Mouse (Mus musculus) adrenal gland, postnatal 14 days (tissue): ENCODE data around the gene Eml5. TPM values are rescaled to one million over a fixed set of nuclear protein-coding genes. Genes with fewer than 3 reads are reported as not detected.
A peak's percentile ranks its signal among the peaks of the same experiment; 100 is the strongest.

ENCODE experiments used
- DNase-seq: peaks from one replicate; pipeline ENCODE4 v3.0.0; 2021; ENCODE audit warnings: mixed read lengths
- long read RNA-seq, 2 experiments: library from polyadenylated mRNA; stranded (forward); transcript quantifications; one replicate each; pipeline ENCODE4 v2.0.0; 2021
- total RNA-seq: library from RNA; stranded (reverse); gene quantifications from 2 replicates; pipeline ENCODE4 v1.2.3, GENCODE M21; 2021

Eml5 gene
- total RNA-seq: 19.9 and 28.3 TPM in 2 replicates
- long read RNA-seq, experiment 1, partial matches to known transcripts: 1 of 5 reads
- long read RNA-seq, experiment 1, other reads (novel, unspliced or antisense): 3 of 5 reads
- long read RNA-seq, experiment 2, partial matches to known transcripts: 0 of 2 reads
- long read RNA-seq, experiment 2, other reads (novel, unspliced or antisense): 2 of 2 reads

DNA sequence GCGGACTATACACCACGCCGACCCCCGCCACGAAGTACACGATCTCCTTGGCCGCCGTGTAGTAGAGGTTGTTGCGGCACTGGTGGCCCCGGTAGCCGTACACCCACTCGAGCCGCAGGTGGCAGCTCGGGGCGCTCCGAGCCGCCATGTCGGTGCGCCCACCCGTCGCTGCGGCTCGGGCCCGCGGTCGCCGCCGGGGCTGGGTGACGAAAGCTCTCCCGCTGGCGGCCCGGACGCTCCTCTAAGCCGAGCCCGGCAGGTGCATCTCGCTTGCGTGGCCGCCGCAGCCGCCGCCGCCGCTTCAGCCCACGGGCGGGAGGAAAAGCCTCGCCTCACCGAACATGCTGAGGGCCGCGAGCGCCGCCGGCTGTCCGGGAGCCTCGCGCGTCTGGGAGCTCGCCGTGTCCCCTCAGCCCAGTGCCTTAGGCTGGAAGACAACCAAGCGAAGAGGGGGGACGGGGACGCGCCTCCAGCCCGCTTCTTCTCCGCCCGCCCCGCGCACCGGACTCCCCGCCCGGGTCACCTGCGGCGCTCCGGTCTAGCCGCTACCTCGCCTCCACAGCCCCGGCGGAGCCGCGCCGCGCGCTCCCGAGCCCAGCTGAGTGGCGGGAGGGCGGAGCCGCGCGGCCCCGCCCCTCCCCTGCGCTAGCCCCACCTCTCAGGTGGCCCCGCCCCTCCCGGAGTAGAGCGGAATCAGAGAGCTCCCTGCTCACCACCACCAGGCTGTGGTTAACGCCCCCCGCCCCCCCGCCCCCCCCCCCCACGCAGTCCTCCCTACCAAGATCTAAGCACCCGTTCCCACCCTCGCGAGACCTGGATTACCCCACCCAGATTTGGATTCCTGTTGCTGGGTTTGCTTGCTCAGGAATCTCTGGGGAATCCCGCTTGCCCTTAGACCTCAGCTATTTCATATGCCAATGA, at the start of gene Eml5:
Eml5 (minus strand) TSS at position 604 of the 921 bp plus-strand sequence.
- peak; percentile 93 for DNase-seq

DNA sequence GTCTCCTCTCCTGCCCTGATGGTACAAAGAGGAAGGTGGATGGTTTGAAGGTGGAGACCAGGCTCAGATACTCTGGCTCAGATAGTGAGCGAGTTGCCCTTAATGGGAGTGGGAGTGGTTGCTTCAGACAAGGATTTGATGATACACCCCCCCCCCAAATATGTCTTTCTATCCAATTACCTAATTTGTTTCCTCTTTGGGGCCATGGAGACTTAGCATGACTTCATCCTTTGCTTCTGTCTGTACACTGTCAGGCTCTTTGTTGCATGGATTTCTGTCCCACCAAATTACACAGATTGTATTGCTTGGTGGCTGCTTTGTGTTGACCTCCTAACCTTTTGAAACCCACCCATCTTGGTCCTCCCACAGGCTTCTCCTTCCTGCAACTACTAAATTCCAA, 31.6 kb upstream of the Eml5 start:
- no peak for DNase-seq

DNA sequence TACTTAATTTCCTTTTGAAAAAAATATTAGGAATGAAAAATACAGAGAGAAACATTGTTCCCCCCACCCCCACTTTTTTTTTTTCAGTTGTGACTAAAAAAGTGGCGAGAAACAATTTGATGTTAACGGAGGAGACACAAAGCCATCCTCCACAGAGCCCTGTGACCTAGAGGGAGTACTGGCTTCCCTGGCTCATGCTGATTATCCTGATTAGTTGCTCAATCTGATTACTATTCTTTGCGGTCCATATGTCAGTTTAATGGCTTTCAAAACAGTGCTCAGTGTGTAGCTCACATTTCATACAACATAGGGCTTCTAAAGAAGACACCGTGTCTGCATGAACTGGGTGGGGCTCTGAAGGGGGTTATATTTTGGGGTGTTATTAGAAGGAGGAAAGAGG, 31.2 kb upstream of the Eml5 start:
- DNase-seq: no peak

DNA sequence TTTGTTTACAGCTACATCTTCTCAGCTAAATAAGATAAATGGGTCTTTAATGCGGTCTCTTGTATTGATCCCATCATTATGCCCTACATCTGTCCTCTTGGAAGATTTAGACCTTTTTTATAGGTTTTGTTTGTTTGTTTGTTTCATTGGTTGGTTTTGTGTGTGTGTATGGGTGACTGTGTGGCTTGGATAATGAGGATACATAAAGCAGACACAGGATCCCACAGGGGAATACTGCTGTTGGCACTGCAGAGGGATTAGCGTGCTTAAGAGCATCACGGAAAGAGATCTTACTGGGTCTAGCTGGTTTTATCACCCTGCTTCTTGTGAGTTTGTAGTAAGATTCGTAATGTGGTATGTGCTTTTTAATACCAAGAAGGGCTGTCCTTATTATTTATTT, 29.9 kb upstream of the Eml5 start:
- DNase-seq: no peak

DNA sequence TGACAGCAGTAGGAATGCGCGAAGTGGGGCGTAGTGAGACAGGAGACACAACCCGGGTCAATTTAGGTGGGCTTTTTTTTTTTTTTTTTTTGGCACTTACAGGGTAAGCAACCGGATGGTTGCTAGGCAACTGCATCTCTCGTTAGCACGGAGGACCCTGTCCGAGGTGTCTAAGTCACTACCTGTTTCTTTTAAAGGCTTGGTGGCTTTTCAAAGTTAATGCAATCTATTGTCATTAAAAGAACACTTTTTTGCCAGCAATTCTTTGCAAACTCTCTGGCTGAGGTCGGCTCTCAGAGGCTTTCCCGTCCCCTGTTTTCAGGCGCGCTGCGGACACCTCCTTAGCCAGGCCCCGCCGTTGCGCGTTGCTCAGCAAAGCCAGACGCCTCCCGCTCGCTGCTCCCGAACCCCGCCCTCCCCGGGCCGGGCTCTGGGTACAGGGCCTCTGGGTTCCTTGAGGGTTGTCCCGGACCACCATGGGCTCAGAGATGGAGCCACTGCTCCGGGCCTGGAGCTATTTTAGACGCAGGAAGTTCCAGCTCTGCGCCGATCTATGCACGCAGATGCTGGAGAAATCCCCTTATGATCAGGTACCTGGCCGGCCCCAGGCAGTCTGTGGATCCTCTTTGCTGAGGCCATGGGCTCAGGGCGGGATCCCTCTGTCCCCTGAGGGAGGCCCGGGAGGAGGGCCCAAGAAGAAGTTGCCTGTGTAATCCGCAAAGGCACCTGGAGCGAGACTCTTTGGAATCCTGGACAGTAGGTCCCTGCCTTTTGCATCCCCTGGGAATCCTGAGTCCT, 19.1 kb upstream of the Eml5 start, which contains the start of gene Ttc8:
Ttc8 (plus strand) TSS at position 381 of the 798 bp plus-strand sequence.
- peak; percentile 90 for DNase-seq

DNA sequence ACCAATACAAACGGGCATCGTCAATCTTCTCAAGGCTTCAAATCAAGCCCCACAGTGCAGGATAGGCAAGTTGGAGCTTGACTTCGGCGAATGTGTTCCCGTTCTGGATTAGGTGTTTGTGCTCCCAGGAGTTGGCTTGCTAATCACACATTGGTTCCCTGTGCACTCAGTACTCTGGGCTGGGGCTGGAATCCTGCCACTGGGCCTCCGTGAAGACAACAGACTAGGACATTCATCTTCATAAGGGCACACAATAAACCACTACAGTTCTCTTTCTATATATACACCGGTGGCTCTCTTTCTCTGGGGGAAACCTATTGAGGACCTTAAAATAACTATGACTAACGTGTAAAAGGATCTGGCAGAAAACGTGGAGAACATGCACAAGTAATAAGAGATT, 8.8 kb upstream of the Eml5 start:
- no peak for DNase-seq

DNA sequence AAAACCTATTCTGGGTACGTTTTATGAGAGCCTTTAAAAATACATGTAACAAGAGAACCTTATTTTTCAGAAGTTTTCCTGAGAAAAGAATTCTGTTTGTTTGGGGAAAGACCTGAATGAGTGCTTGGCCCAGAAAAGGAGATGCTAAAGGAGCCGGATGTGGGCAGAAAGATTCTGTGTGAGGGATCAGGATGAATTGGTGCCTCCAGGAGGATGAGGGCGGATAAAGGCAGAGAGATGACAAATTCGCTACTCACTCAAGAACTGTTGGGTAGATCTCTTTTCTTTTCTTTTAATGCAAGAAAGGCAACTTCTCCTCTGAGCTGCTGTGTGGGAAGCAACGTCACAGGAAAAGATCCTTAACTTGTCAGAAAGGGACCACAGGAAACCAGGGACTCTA, 4.2 kb upstream of the Eml5 start:
- no peak for DNase-seq

- peak; percentile 32 for DNase-seq
Observed at GRCm38 (mm10) chr12:98900341-98900880, 873 bp downstream of the Eml5 start.

GRCm38 (mm10) chr12:98899676-98900075, 1.6 kb downstream of the Eml5 start:
- no peak for DNase-seq

DNA sequence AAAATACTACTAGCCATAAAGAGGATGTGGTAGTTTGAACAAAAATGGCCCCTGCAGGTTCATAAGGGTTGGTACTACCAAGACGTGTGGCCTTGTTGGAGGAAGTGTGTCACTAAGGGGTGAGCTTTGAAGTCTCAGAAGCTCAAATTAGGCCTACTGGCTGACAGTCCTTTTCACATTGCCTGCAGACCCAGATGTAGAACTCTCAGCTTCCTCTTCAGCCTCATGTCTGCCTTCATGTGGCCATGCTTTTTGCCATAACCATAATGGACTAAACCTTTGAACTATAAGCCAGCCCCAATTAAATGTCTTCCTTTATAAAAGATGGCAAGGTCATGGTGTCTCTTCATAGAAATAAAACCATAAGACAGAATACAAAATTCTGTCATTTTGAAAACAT, 4.5 kb downstream of the Eml5 start:
- DNase-seq: no peak

GRCm38 (mm10) chr12:98884515-98884914, 16.8 kb downstream of the Eml5 start:
- DNase-seq: no peak

DNA sequence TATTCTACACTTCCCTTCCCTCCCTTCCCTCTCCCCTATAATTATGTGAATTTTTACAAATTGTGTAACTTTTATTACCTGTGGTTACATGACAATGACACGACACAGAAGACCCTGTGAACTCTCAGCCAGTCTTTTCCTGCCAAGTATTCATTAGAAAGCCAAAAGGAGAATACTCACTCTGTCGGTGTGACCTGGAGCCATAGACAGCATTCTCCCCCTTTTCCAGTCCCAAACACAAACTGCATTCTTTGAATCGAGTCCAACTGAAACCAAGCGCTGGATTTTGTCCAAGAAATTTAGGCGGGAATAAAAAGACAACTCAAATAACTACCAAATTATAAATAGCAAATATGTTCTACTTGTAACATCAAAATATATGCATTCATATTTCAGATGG, 19.5 kb downstream of the Eml5 start:
- DNase-seq: peak; percentile 5

- DNase-seq: no peak
Observed at GRCm38 (mm10) chr12:98878693-98879092, 22.6 kb downstream of the Eml5 start.

GRCm38 (mm10) chr12:98875216-98875615, 26.1 kb downstream of the Eml5 start:
- no peak for DNase-seq

GRCm38 (mm10) chr12:98872836-98873235, 28.4 kb downstream of the Eml5 start:
- no peak for DNase-seq

DNA sequence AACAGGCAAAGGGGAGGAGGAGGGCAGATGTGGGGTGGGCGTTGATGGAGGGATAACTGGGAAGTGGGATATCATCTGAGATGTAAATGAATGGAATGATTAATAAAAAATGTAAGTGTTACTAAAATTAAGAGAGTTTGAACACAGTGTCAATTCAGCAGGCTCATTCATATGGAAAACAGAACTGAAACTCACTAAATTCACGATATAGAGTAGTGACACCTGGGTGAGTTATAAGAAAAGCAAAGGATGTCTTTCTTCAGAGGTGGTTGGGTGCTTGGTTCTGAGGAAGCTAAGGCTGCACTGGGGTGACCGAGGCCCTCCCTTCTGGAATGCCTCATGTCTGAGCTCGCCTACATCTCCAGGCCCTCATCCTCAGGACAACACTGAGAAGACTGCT, 37.8 kb downstream of the Eml5 start:
- DNase-seq: no peak

DNA sequence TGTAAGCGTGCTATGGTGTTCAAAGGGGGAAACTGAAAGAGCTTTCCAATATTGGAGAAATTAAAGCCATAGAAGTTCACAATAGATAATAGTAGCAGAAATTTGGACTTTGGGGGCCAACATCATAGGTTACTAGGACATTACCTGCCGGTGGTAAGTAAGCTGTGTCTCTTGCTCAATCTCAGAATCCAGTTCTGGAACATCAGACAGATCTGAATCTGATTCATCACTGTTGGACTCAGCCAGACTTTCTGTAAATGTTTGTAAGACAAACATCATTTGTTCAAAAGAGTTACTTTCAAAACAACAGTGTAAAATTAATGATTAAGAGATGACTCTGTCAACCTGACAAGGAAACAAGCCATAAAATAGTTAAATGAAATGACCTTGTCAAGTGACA, 41.0 kb downstream of the Eml5 start:
- no peak for DNase-seq

DNA sequence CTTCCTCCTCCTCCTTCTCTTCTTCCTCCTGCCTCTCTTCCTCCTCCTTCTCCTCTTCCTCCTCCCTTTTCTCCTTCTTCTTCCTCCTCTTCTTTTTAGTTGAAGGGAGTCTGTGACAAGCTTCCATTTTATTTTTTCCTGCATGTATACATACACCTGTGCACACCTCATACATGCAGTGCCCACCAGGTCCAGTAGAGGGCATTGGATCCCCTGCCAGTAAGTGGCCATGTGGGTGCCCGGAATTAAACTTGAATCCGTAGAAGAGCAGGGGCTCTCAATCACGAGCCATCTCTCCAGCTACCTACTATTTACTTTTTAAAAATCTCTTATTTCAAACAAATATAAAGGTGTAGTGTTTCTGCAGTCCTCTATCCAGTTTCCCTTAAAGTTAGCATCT, 50.5 kb downstream of the Eml5 start:
- DNase-seq: peak; percentile 24

GRCm38 (mm10) chr12:98844774-98845173, 56.5 kb downstream of the Eml5 start:
- DNase-seq: no peak

- no peak for DNase-seq
Observed at GRCm38 (mm10) chr12:98840135-98840534, 61.1 kb downstream of the Eml5 start.

- DNase-seq: no peak
Observed at GRCm38 (mm10) chr12:98837940-98838339, 63.3 kb downstream of the Eml5 start.

- DNase-seq: no peak
Observed at GRCm38 (mm10) chr12:98835466-98835865, 65.8 kb downstream of the Eml5 start.

DNA sequence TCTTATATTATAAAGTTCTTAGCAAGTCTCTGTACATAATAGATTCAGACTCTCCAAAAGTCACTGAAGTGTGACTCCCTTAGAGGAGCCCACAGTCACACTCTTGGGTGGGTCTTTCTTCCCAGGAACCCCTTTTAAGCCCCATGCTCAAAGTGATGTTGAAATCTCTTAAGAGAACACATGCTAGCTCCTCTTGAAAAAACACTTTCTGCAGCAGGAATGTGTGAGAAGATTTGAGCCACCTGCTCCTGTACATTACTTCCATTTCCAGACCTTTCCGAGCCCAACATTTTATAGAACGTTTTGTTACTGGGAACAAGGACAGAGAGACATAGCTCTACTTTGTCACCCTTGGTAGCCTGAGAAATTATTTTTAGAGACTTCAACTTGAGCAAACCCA, 66.4 kb downstream of the Eml5 start:
- no peak for DNase-seq
